Mouse (Mus musculus) CH12.LX (cell line): ENCODE data around the gene Prpf40b.

Experiments
- CHD2 ChIP-seq: IDR thresholded peaks from 2 replicates; pipeline ENCODE4 v1.6.1; 2011; ENCODE audit warnings: low read length, improper control_type of control experiment
- CTCF ChIP-seq, 2 experiments: IDR thresholded peaks in 1 of 2; conservative IDR thresholded peaks in 1 of 2; 2 replicates each; pipeline ENCODE4 v1.5.1; 2011 to 2012; ENCODE audit warnings: low read depth in 2 of 2, low read length in 2 of 2, improper control_type of control experiment in 1 of 2, inconsistent platforms in 1 of 2, mild to moderate bottlenecking in 1 of 2, moderate library complexity in 1 of 2
- EP300 ChIP-seq: IDR thresholded peaks from 2 replicates; pipeline ENCODE4 v1.6.1; 2011; ENCODE audit warnings: low read length, improper control_type of control experiment
- POLR2A ChIP-seq: IDR thresholded peaks from 2 replicates; pipeline ENCODE4 v1.6.1; 2011; ENCODE audit warnings: low read depth, mild to moderate bottlenecking, improper control_type of control experiment, low read length
- USF1 ChIP-seq: IDR thresholded peaks from 2 replicates; pipeline ENCODE4 v1.6.1; 2014; ENCODE audit warnings: low read depth, mild to moderate bottlenecking, inconsistent platforms, low read length, improper control_type of control experiment
- ZC3H11A ChIP-seq: IDR thresholded peaks from 2 replicates; pipeline ENCODE4 v1.6.1; 2012; ENCODE audit warnings: low read depth, mild to moderate bottlenecking, inconsistent platforms, low read length, improper control_type of control experiment

- no peak for TF ChIP-seq POLR2A
- TF ChIP-seq EP300 = no peak
- TF ChIP-seq ZC3H11A = no peak
- no peak for TF ChIP-seq CHD2
- no peak for TF ChIP-seq CTCF (conservative IDR thresholded peaks at IDR 0.05 in 1 of 2, IDR thresholded peaks at IDR 0.05 in 1 of 2; ENCODE audit: low read depth in 2 of 2, low read length in 2 of 2)
- no peak for TF ChIP-seq USF1
Measured at GRCm38 (mm10) chr15:99255241-99255749, 39.6 kb upstream of the Prpf40b start.
